Mouse (Mus musculus) WW6 (cell line): ENCODE data around the gene Dctpp1.
A peak's percentile ranks its signal among the peaks of the same experiment; 100 is the strongest.

Source experiments
- DNase-seq: peaks from one replicate; pipeline ENCODE4 v3.0.0-alpha.2; 2013; ENCODE audit warnings: low read depth, low spot score

Gene Dctpp1

GRCm38 (mm10) chr7:127231826-127232621, 28.5 kb downstream of the Dctpp1 start:
- DNase-seq: no peak

- DNase-seq: no peak
Observed at GRCm38 (mm10) chr7:127231376-127231775, 29.1 kb downstream of the Dctpp1 start.

GRCm38 (mm10) chr7:127228615-127229303, 31.8 kb downstream of the Dctpp1 start:
- peak; percentile 78 for DNase-seq

- no peak for DNase-seq
Observed at GRCm38 (mm10) chr7:127225147-127225995, 35.1 kb downstream of the Dctpp1 start.

- DNase-seq: no peak
Observed at GRCm38 (mm10) chr7:127224616-127225015, 35.9 kb downstream of the Dctpp1 start.

GRCm38 (mm10) chr7:127223515-127224478, 36.7 kb downstream of the Dctpp1 start:
- DNase-seq: no peak

- no peak for DNase-seq
Observed at GRCm38 (mm10) chr7:127223106-127223505, 37.4 kb downstream of the Dctpp1 start.

GRCm38 (mm10) chr7:127220440-127220839, 40.1 kb downstream of the Dctpp1 start:
- no peak for DNase-seq

GRCm38 (mm10) chr7:127218670-127219069, 41.8 kb downstream of the Dctpp1 start:
- no peak for DNase-seq

GRCm38 (mm10) chr7:127217901-127218642, 42.4 kb downstream of the Dctpp1 start:
- no peak for DNase-seq

- no peak for DNase-seq
Observed at GRCm38 (mm10) chr7:127217475-127217874, 43.0 kb downstream of the Dctpp1 start.

- no peak for DNase-seq
Observed at GRCm38 (mm10) chr7:127216307-127216706, 44.2 kb downstream of the Dctpp1 start.

GRCm38 (mm10) chr7:127214981-127215871, 45.3 kb downstream of the Dctpp1 start:
- DNase-seq: peak; percentile 74

- DNase-seq: no peak
Observed at GRCm38 (mm10) chr7:127214521-127214920, 46.0 kb downstream of the Dctpp1 start.

- DNase-seq: no peak
Observed at GRCm38 (mm10) chr7:127213930-127214329, 46.6 kb downstream of the Dctpp1 start.

GRCm38 (mm10) chr7:127213485-127213884, 47.0 kb downstream of the Dctpp1 start:
- no peak for DNase-seq

GRCm38 (mm10) chr7:127212432-127213250, 47.9 kb downstream of the Dctpp1 start:
- no peak for DNase-seq
